Comparison of ENCODE assay signal across 23 mouse cellular contexts in the genomic region with DNA sequence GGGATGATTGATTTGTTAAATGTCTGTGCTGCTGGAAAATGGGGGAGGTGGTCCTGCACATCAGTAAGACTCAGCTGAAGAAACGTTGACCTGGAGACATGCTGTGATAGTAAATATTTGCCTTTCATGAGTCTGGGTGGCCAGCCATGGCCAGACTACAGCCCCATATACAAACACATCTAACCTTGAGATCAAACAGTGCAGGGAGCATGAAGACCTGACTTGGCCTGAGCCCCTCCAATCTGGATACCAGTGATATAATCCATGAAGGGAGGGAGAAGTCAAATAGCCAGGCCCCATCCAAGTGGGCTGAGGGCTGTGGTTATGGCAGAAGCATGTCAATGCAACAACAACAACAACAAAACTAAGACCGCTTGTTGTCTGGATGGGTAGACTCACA.
"Had no signal": no experiment of that assay in that cellular context is flagged by ENCODE, and none has a peak within 500 bp of the region (broad histone marks: within the 10 kb centered on the region; RNA-seq: fewer than 3 reads in every experiment).

No protein-coding gene starts in this region.

- DNase-seq: kidney, adult 11 months; kidney, adult 9 months; kidney, postnatal 14 days; left cerebral cortex, postnatal 4 days; liver, postnatal 0 days; lung, embryonic 14.5 days; retina, postnatal 1 day; right cerebral cortex, postnatal 25 days; spleen, adult 18-20 months; thymus, postnatal 36 days had no signal

- H3K36me3 ChIP-seq: intestine, embryonic 15.5 days; limb, embryonic 12.5 days; limb, embryonic 15.5 days; midbrain, embryonic 10.5 days; midbrain, embryonic 13.5 days; neural tube, embryonic 12.5 days; stomach, embryonic 15.5 days had no signal

- H3K9ac ChIP-seq: intestine, embryonic 15.5 days; limb, embryonic 12.5 days; limb, embryonic 15.5 days; liver, embryonic 14.5 days; liver, postnatal 0 days; lung, embryonic 14.5 days; midbrain, embryonic 13.5 days; neural tube, embryonic 12.5 days; stomach, embryonic 15.5 days had no signal

- H3K27me3 ChIP-seq: intestine, embryonic 15.5 days; limb, embryonic 12.5 days; limb, embryonic 15.5 days; midbrain, embryonic 13.5 days; neural tube, embryonic 12.5 days; stomach, embryonic 15.5 days had no signal

- H3K4me1 ChIP-seq: intestine, embryonic 15.5 days; limb, embryonic 12.5 days; limb, embryonic 15.5 days; midbrain, embryonic 10.5 days; midbrain, embryonic 13.5 days; stomach, embryonic 15.5 days had no signal

- H3K9me3 ChIP-seq: intestine, embryonic 15.5 days; limb, embryonic 12.5 days; limb, embryonic 15.5 days; midbrain, embryonic 10.5 days; midbrain, embryonic 13.5 days; neural tube, embryonic 12.5 days; stomach, embryonic 15.5 days had no signal

- H3K4me3 ChIP-seq: intestine, embryonic 15.5 days; limb, embryonic 12.5 days; limb, embryonic 15.5 days; midbrain, embryonic 10.5 days; midbrain, embryonic 13.5 days; myocyte; neural tube, embryonic 12.5 days; stomach, embryonic 15.5 days had no signal

- H3K27ac ChIP-seq: intestine, embryonic 15.5 days; limb, embryonic 12.5 days; limb, embryonic 15.5 days; liver, embryonic 14.5 days; macrophage; midbrain, embryonic 10.5 days; midbrain, embryonic 13.5 days; neural tube, embryonic 12.5 days; stomach, embryonic 15.5 days had no signal

- ATAC-seq: intestine, embryonic 15.5 days; liver, postnatal 0 days; lung, postnatal 0 days; midbrain, embryonic 13.5 days; midbrain, embryonic 16.5 days had no signal

- H3K4me2 ChIP-seq: intestine, embryonic 15.5 days; limb, embryonic 12.5 days; limb, embryonic 15.5 days; liver, embryonic 11.5 days; lung, embryonic 14.5 days; midbrain, embryonic 13.5 days; neural tube, embryonic 12.5 days; stomach, embryonic 15.5 days had no signal
